Mouse (Mus musculus) forebrain, postnatal 0 days (tissue): ENCODE measurements around the gene Tpcn2. TPM values are rescaled to one million over a fixed set of nuclear protein-coding genes. Genes with fewer than 3 reads are reported as not detected.

ENCODE experiments used
- ATAC-seq: fragments of 200-750 bp; cut with Nextera tagmentation; 2 replicates; pipeline ENCODE4 v1.8.0; 2017; ENCODE audit warnings: mild to moderate bottlenecking, moderate library complexity
- DNase-seq: peaks from one replicate; pipeline ENCODE4 v3.0.0-alpha.2; 2015
- H3K27ac ChIP-seq: fragments of 300-500 bp; sonication (generic); 2 replicates; pipeline ENCODE4 v1.5.1; 2014; ENCODE audit warnings: low read depth, mild to moderate bottlenecking, antibody characterized with exemption, low read length, moderate library complexity, mixed read lengths
- H3K27me3 ChIP-seq: fragments of 300-500 bp; sonication (generic); 2 replicates; pipeline ENCODE4 v1.6.1; 2014; ENCODE audit warnings: mild to moderate bottlenecking, low read length, mixed read lengths; ENCODE audit not compliant: insufficient read depth
- H3K36me3 ChIP-seq: fragments of 300-500 bp; sonication (generic); 2 replicates; pipeline ENCODE4 v1.6.1; 2014; ENCODE audit warnings: mild to moderate bottlenecking, moderate library complexity; ENCODE audit not compliant: insufficient read depth
- H3K4me1 ChIP-seq: fragments of 300-500 bp; sonication (generic); 2 replicates; pipeline ENCODE4 v1.6.1; 2014; ENCODE audit warnings: antibody characterized with exemption; ENCODE audit not compliant: insufficient read depth
- H3K4me2 ChIP-seq: fragments of 300-500 bp; sonication (generic); 2 replicates; pipeline ENCODE4 v1.6.1; 2014; ENCODE audit warnings: low read depth, mild to moderate bottlenecking, moderate library complexity
- H3K4me3 ChIP-seq: fragments of 300-500 bp; sonication (generic); 2 replicates; pipeline ENCODE4 v1.5.1; 2014; ENCODE audit warnings: low read depth, low read length, mixed read lengths
- H3K9ac ChIP-seq: fragments of 300-500 bp; sonication (generic); 2 replicates; pipeline ENCODE4 v1.6.1; 2014; ENCODE audit warnings: mild to moderate bottlenecking
- H3K9me3 ChIP-seq: fragments of 300-500 bp; sonication (generic); 2 replicates; pipeline ENCODE4 v1.6.1; 2016; ENCODE audit warnings: low read length
- CTCF ChIP-seq: sonication (generic); IDR thresholded peaks from 2 replicates; pipeline ENCODE4 v1.5.1; 2016; ENCODE audit warnings: antibody characterized with exemption, control low read depth, low read depth
- WGBS: fragments of 180-500 bp; shearing (Covaris S2); extraction: QIAGEN DNeasy Blood & Tissue Kit; methylation state at CpG from one replicate; pipeline ENCODE4 v1.1.7; 2014; 5-methylcytosine and 5-hydroxymethylcytosine counted together
- polyA plus RNA-seq: library from polyadenylated mRNA; unstranded; fragments of >200 nt; fragmentation: Nextera tagmentation; extraction: Ambion mirVana; gene quantifications from 2 replicates; pipeline ENCODE4 v1.2.1, GENCODE M21; 2015
- total RNA-seq: library from RNA; depleted of rRNA; stranded (reverse); fragments of >200 nt; gene quantifications from 2 replicates; pipeline ENCODE4 v1.2.3, GENCODE M21; 2014

Tpcn2 gene
- total and polyA plus RNA-seq, 2 experiments from 2014 or later: 1.3 to 2.5 TPM

DNA sequence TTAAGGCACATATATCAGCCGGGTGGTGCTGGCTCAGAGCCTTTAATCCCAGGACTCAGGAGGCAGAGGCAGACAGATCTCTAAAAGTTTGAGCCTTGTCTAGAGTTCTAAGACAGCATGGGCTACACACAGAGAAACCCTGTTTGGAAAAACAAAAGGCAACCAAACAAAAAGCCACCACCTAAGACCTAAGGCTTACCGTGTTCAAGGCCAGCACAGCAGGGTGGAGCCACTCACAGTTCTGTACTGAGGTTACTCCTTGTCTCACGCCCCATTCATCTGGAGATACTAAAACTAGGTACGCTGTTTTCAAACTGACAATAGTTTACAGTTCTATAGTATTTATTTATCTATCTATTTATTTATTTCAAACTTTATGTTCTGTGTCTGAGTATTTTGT is 1.7 kb upstream of the Tpcn2 start:
- Histone ChIP-seq H3K4me1 (peaks cover 5% of the 10 kb centered on the region; the same call in 1 of the 2 replicates), H3K9ac (no peak overlapping the region), H3K36me3 (no peaks in the 10 kb centered on the region), H3K27ac (no peak overlapping the region), H3K27me3 (no peaks in the 10 kb centered on the region), H3K4me2 (no peak overlapping the region), H3K4me3 (no peak overlapping the region), H3K9me3 (no peaks in the 10 kb centered on the region)
- no peak for TF ChIP-seq CTCF
- WGBS: 72% methylated on average over 4 of the region's 4 CpGs
- DNase-seq (no peak), ATAC-seq (no peak)

DNA sequence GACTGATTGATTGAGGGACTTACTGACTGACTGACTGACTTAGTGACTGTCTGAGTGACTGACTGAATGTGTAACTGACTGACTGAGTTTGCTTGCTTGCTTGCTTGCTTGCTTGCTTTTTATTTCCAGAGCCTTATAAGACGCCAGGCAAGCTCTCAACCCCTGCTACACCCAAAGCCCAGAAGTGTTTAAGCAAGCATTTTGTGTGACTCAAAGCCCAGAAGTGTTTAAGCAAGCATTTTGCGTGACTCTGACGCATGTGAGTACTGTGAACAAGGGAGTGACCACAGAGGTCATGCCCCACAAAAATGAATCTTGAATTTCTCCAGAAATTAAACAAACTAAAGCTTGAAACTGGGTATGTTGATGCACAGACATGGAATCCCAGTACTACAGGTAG is 482 bp upstream of the Tpcn2 start:
- Histone ChIP-seq H3K36me3 (no peaks in the 10 kb centered on the region), H3K4me2 (no peak overlapping the region), H3K4me3 (no peak overlapping the region), H3K27ac (no peak overlapping the region), H3K9me3 (no peaks in the 10 kb centered on the region), H3K27me3 (no peaks in the 10 kb centered on the region), H3K4me1 (peaks cover 5% of the 10 kb centered on the region; the same call in 1 of the 2 replicates), H3K9ac (no peak overlapping the region)
- ATAC-seq (no peak), DNase-seq (no peak)
- 57% methylated on average over 3 of the region's 3 CpGs for WGBS
- no peak for TF ChIP-seq CTCF

DNA sequence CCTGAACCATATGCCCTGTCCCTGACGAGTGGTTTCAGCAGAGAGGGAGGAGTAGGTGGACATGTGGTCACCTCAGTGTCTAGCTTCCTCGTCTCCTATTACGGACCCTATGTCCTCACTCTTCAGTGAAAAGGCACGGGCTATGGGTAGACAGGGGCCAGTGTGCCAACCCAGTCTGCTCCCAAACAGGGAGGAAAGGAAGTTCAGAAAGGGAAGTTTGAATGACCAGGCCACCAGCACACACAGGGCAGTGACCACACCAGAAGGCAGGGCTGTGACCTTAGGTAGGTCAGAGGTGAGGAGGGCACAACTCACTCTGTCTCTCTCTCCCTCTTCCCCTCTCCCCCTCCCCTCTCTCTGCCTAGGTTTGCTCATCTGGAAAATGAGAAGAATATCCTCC is 770 bp downstream of the Tpcn2 start:
- H3K4me2 ChIP-seq: peak overlapping the region; percentile 60
- H3K36me3 ChIP-seq: no peaks in the 10 kb centered on the region
- H3K27ac ChIP-seq: no peak overlapping the region
- H3K9ac ChIP-seq: no peak overlapping the region
- DNase-seq (no peak), ATAC-seq (no peak)
- TF ChIP-seq CTCF: no peak
- peaks cover 5% of the 10 kb centered on the region; the same call in 1 of the 2 replicates for H3K4me1 ChIP-seq
- 62% methylated on average over 4 of the region's 4 CpGs for WGBS
- no peaks in the 10 kb centered on the region for H3K27me3 ChIP-seq
- no peaks in the 10 kb centered on the region for H3K9me3 ChIP-seq
- H3K4me3 ChIP-seq: peak overlapping the region; percentile 43; the same call in 1 of the 2 replicates

DNA sequence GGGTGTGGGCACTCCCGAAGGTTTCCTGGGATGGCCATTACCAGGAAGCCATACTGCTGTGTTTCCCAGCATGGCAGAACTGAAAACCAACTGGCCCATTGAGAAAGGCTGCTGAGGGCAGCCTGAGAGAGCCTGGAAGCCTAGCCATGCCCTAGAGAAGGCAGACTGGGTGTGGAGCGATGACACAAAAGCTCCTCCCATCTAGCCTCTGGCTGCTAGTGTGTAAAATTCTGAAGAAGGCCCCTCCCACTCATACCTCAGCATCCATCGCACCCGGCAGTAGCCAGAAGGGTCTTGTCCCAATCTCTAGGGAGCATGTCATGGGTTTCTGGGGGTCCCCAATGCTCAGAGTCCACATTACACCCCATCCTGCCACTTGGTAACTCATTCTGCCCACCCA is 2.4 kb downstream of the Tpcn2 start:
- TF ChIP-seq CTCF: no peak
- 87% methylated on average over 4 of the region's 4 CpGs for WGBS
- Histone ChIP-seq H3K4me2 (no peak overlapping the region), H3K9me3 (no peaks in the 10 kb centered on the region), H3K36me3 (no peaks in the 10 kb centered on the region), H3K4me3 (no peak overlapping the region), H3K27ac (no peak overlapping the region), H3K4me1 (peaks cover 5% of the 10 kb centered on the region; the same call in 1 of the 2 replicates), H3K27me3 (no peaks in the 10 kb centered on the region), H3K9ac (no peak overlapping the region)
- DNase-seq (no peak), ATAC-seq (no peak)

DNA sequence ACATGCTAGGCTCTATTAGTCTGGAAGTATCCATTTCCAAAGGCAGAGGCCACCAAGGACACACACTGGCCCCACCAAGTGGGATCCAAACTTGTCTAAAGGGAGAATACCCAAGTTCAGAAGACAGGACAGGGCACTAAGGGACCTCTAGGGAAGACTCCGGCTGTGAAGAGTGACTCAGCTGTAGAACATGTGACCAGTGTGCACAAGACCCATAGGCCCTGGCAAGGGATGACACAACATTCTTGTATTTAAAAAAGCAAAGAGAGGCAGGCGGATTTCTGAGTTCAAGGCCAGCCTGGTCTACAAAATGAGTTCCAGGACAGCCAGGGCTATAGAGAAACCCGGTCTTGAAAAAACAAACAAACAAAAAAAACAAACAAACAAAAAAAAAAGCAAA is 8.3 kb downstream of the Tpcn2 start:
- no peaks in the 10 kb centered on the region for H3K9me3 ChIP-seq
- H3K4me2 ChIP-seq: no peak overlapping the region
- 91% methylated on average over 3 of the region's 3 CpGs for WGBS
- H3K9ac ChIP-seq: no peak overlapping the region
- no peaks in the 10 kb centered on the region for H3K27me3 ChIP-seq
- no peak overlapping the region for H3K4me3 ChIP-seq
- ATAC-seq (no peak), DNase-seq (no peak)
- H3K4me1 ChIP-seq: no peaks in the 10 kb centered on the region
- no peak overlapping the region for H3K27ac ChIP-seq
- no peak for TF ChIP-seq CTCF
- H3K36me3 ChIP-seq: peaks cover 3% of the 10 kb centered on the region; the same call in 1 of the 2 replicates

DNA sequence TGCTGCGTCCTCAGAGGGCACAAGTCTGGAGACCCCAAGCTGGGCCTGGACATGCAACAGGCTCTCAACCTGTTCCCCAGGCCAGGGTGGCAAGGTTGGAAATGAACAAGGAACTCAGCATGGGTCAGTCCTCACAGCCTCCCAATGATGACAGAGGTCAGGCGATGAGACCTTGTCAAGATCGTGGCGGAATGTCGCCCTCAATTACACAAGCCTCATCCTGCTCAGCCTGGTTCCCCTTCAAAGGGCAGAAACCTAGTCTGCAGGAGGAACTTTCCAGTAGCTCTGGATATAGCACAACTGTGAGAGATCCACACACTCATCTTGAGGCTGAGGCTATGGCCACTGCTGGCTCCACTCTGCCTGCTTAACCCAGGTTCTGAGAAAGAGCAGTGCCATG is 12.9 kb downstream of the Tpcn2 start:
- Histone ChIP-seq H3K4me1 (no peaks in the 10 kb centered on the region), H3K27ac (no peak overlapping the region), H3K36me3 (peaks cover 3% of the 10 kb centered on the region; the same call in 1 of the 2 replicates), H3K27me3 (no peaks in the 10 kb centered on the region), H3K4me3 (no peak overlapping the region), H3K9me3 (no peaks in the 10 kb centered on the region), H3K4me2 (no peak overlapping the region), H3K9ac (no peak overlapping the region)
- ATAC-seq (no peak), DNase-seq (no peak)
- no peak for TF ChIP-seq CTCF
- 97% methylated on average over 5 of the region's 5 CpGs for WGBS

DNA sequence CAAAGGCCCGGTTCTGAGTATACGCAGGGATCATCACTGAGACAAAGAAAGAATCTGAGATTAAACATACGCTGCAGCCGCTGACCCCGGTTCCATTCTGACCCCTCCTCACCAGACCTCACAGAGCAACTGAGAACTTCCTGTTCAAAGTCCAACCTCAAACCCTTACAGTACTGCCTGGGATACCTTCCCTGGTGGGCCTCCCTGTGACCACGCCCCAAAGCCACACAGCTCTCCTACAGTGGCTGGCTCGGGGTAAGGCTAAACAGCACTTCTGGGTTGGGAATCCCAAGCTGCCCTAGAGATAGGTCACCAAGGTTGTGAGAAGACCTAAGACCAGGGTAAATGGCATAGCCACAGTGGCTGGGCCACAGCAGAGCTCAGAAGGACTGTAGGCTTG is 14.9 kb downstream of the Tpcn2 start:
- DNase-seq: no peak
- Histone ChIP-seq H3K27ac (no peak overlapping the region), H3K27me3 (no peaks in the 10 kb centered on the region), H3K36me3 (peaks cover 3% of the 10 kb centered on the region; the same call in 1 of the 2 replicates), H3K4me1 (no peaks in the 10 kb centered on the region), H3K9me3 (no peaks in the 10 kb centered on the region), H3K4me2 (no peak overlapping the region), H3K4me3 (no peak overlapping the region), H3K9ac (no peak overlapping the region)
- TF ChIP-seq CTCF: no peak
- WGBS: 95% methylated on average over 7 of the region's 7 CpGs
- ATAC-seq: no peak
